Mouse (Mus musculus) kidney, postnatal 0 days (tissue): ENCODE measurements around the gene Mrpl16. TPM values are rescaled to one million over a fixed set of nuclear protein-coding genes. Genes with fewer than 3 reads are reported as not detected.
A peak's percentile ranks its signal among the peaks of the same experiment; 100 is the strongest.

Experiments
- ATAC-seq: fragments of 200-750 bp; cut with Nextera tagmentation; replicated peaks from 2 replicates; pipeline ENCODE4 v1.8.0; 2017; ENCODE audit warnings: low read depth, moderate number of reproducible peaks, moderate TSS enrichment, moderate library complexity; ENCODE audit not compliant: low FRiP score
- DNase-seq: peaks from one replicate; pipeline ENCODE4 v3.0.0-alpha.2; 2016; ENCODE audit warnings: low spot score
- H3K27ac ChIP-seq: fragments of 300-500 bp; sonication (generic); 2 replicates; pipeline ENCODE4 v1.5.1; 2014; ENCODE audit warnings: mild to moderate bottlenecking
- H3K27me3 ChIP-seq: fragments of 300-500 bp; sonication (generic); 2 replicates; pipeline ENCODE4 v1.6.1; 2014; ENCODE audit warnings: low read length, mixed read lengths; ENCODE audit not compliant: insufficient read depth
- H3K36me3 ChIP-seq: fragments of 300-500 bp; sonication (generic); 2 replicates; pipeline ENCODE4 v1.6.1; 2014; ENCODE audit warnings: low read length, mixed read lengths; ENCODE audit not compliant: insufficient read depth
- H3K4me1 ChIP-seq: fragments of 300-500 bp; sonication (generic); replicated peaks from 2 replicates; pipeline ENCODE4 v1.6.1; 2014; ENCODE audit warnings: antibody characterized with exemption, low read length, mixed read lengths; ENCODE audit not compliant: insufficient read depth
- H3K4me2 ChIP-seq: fragments of 300-500 bp; sonication (generic); 2 replicates; pipeline ENCODE4 v1.6.1; 2014; ENCODE audit warnings: mild to moderate bottlenecking, low read length, moderate library complexity, mixed read lengths
- H3K4me3 ChIP-seq: fragments of 300-500 bp; sonication (generic); replicated peaks from 2 replicates; pipeline ENCODE4 v1.5.1; 2014; ENCODE audit warnings: low read depth, low read length
- H3K9ac ChIP-seq: fragments of 300-500 bp; sonication (generic); 2 replicates; pipeline ENCODE4 v1.6.1; 2014; ENCODE audit warnings: low read depth, low read length
- H3K9me3 ChIP-seq: fragments of 300-500 bp; sonication (generic); replicated peaks from 2 replicates; pipeline ENCODE4 v1.6.1; 2016; ENCODE audit warnings: low read length, inconsistent platforms, mixed read lengths
- CTCF ChIP-seq: IDR thresholded peaks from 2 replicates; pipeline ENCODE4 v1.5.1; 2016; ENCODE audit warnings: antibody characterized with exemption, low read depth, mild to moderate bottlenecking, moderate library complexity
- WGBS: fragments of 180-500 bp; shearing (Covaris S2); extraction: QIAGEN DNeasy Blood & Tissue Kit; methylation state at CpG from one replicate; pipeline ENCODE4 v1.1.7; 2014; 5-methylcytosine and 5-hydroxymethylcytosine counted together
- polyA plus RNA-seq: library from polyadenylated mRNA; unstranded; fragments of >200 nt; fragmentation: Nextera tagmentation; extraction: Ambion mirVana; gene quantifications from 2 replicates; pipeline ENCODE4 v1.2.1, GENCODE M21; 2015

Mrpl16 gene
- polyA plus RNA-seq, 1 experiment from 2014 or later = 66.7 TPM

GRCm38 (mm10) chr19:11808452-11808851 lies 38.3 kb downstream of the Mrpl16 start:
- H3K27ac ChIP-seq = no peak overlapping the region
- H3K9ac ChIP-seq = no peak overlapping the region
- no peak for ATAC-seq
- H3K4me1 ChIP-seq = no peaks in the 10 kb centered on the region; the same call in 1 of the 2 replicates
- DNase-seq = no peak
- no peaks in the 10 kb centered on the region for H3K9me3 ChIP-seq
- no peak overlapping the region for H3K4me2 ChIP-seq
- 90% methylated on average over 2 of the region's 2 CpGs for WGBS
- H3K27me3 ChIP-seq = no peaks in the 10 kb centered on the region
- H3K4me3 ChIP-seq = no peak overlapping the region
- no peak for TF ChIP-seq CTCF
- H3K36me3 ChIP-seq = no peaks in the 10 kb centered on the region

GRCm38 (mm10) chr19:11810003-11810758 lies 40.0 kb downstream of the Mrpl16 start:
- DNase-seq = no peak
- no peak for TF ChIP-seq CTCF
- no peak for ATAC-seq

GRCm38 (mm10) chr19:11810856-11811255 lies 40.7 kb downstream of the Mrpl16 start:
- H3K4me3 ChIP-seq = no peak overlapping the region
- H3K36me3 ChIP-seq = no peaks in the 10 kb centered on the region
- no peak for ATAC-seq
- H3K9ac ChIP-seq = no peak overlapping the region
- no peak for TF ChIP-seq CTCF
- no peak overlapping the region for H3K27ac ChIP-seq
- WGBS = 57% methylated on average over 1 of the region's 1 CpGs
- peak; percentile 59 for DNase-seq
- peaks cover 4% of the 10 kb centered on the region; the same call in 1 of the 2 replicates for H3K4me1 ChIP-seq
- no peaks in the 10 kb centered on the region for H3K9me3 ChIP-seq
- no peaks in the 10 kb centered on the region for H3K27me3 ChIP-seq
- H3K4me2 ChIP-seq = no peak overlapping the region

More at GRCm38 (mm10) chr19:11810003-11810758, 40.0 kb downstream of the Mrpl16 start:
- Histone ChIP-seq H3K9me3 (no peaks in the 10 kb centered on the region), H3K9ac (no peak overlapping the region), H3K4me2 (no peak overlapping the region), H3K27me3 (no peaks in the 10 kb centered on the region), H3K4me3 (no peak overlapping the region), H3K4me1 (peaks cover 4% of the 10 kb centered on the region; the same call in 1 of the 2 replicates), H3K36me3 (no peaks in the 10 kb centered on the region), H3K27ac (0 out of 2 replicates have a peak overlapping the region, but pooled peaks have one; percentile 2)
- WGBS = 66% methylated on average over 5 of the region's 5 CpGs

GRCm38 (mm10) chr19:11811688-11812365 lies 41.6 kb downstream of the Mrpl16 start:
- no peak for TF ChIP-seq CTCF
- peak overlapping the region; percentile 23; the same call in 1 of the 2 replicates for H3K4me2 ChIP-seq
- H3K9me3 ChIP-seq = no peaks in the 10 kb centered on the region
- peaks cover 4% of the 10 kb centered on the region; the same call in 1 of the 2 replicates for H3K4me1 ChIP-seq
- no peak overlapping the region for H3K4me3 ChIP-seq
- peak; percentile 83 for ATAC-seq
- DNase-seq = peak; percentile 83
- no peaks in the 10 kb centered on the region for H3K36me3 ChIP-seq
- H3K27me3 ChIP-seq = no peaks in the 10 kb centered on the region
- H3K9ac ChIP-seq = no peak overlapping the region
- peak overlapping the region; percentile 15; the same call in 1 of the 2 replicates for H3K27ac ChIP-seq
- 44% methylated on average over 5 of the region's 5 CpGs for WGBS

GRCm38 (mm10) chr19:11813136-11813535 lies 42.9 kb downstream of the Mrpl16 start:
- Histone ChIP-seq H3K4me2 (no peak overlapping the region), H3K4me3 (no peak overlapping the region), H3K4me1 (peaks cover 4% of the 10 kb centered on the region; the same call in 1 of the 2 replicates), H3K9ac (no peak overlapping the region), H3K36me3 (no peaks in the 10 kb centered on the region), H3K9me3 (no peaks in the 10 kb centered on the region), H3K27ac (0 out of 2 replicates have a peak overlapping the region, but pooled peaks have one; percentile 73), H3K27me3 (no peaks in the 10 kb centered on the region)
- ATAC-seq (no peak), DNase-seq (no peak)
- 64% methylated on average over 4 of the region's 4 CpGs for WGBS
- TF ChIP-seq CTCF = no peak

- TF ChIP-seq CTCF = no peak
- Histone ChIP-seq H3K9ac (0 out of 2 replicates have a peak overlapping the region, but pooled peaks have one; percentile 15), H3K4me1 (peaks cover 4% of the 10 kb centered on the region; the same call in 1 of the 2 replicates), H3K27me3 (no peaks in the 10 kb centered on the region), H3K9me3 (no peaks in the 10 kb centered on the region), H3K36me3 (no peaks in the 10 kb centered on the region), H3K4me3 (no peak overlapping the region), H3K4me2 (peak overlapping the region; percentile 24; the same call in 1 of the 2 replicates), H3K27ac (peak overlapping the region; percentile 73)
- no peak for ATAC-seq
- 14% methylated on average over 8 of the region's 8 CpGs for WGBS
- peak; percentile 57 for DNase-seq
Observed at GRCm38 (mm10) chr19:11813649-11814048, 43.5 kb downstream of the Mrpl16 start.
